Mouse (Mus musculus): ENCODE measurements around the gene H2-T22.

H2-T22 gene

DNA sequence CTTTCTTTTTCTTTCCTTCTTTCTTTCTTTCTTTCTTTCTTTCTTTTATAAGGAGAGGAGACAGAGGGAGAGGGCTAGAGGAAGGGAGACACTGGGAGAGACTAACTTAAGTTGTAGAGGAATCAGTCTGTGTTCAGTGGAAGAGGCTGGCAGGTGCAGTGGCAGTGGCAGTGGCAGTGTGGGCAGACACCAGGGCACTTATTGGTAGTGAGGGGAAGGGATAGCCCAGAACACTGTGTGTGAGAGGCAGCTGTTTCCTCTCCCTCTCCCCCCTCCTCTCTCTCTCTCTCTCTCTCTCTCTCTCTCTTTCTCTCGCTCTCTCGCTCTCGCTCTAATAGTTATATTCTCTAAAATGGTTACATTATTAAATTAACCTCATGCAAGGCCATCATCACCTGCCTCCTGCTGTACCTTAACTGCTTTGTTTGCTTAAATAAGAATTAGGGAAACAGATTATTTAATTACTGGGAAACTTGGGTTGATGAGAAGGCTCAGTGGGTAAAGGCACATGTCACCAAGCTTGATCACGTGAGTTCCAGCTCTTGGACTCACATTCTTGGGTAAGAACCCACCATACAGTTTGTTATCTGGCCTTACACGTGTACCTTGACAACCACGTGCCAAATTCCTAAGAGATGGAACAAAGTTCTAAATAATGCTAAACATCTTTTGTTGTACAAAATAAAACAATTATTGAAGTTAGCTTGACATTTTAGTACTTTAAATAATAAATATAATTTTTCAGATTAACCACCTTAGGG is 43.8 kb downstream of the H2-T22 start:
- DNase-seq (ENCODE audit: low spot score in 2 of 2): no peak

GRCm38 (mm10) chr17:35997713-35998510 is 44.6 kb downstream of the H2-T22 start:
- no peak for DNase-seq (ENCODE audit: low spot score in 2 of 2)

GRCm38 (mm10) chr17:35996949-35997348 is 45.6 kb downstream of the H2-T22 start:
- peak; percentile 90 to 98 for DNase-seq (ENCODE audit: low spot score in 2 of 2)

DNA sequence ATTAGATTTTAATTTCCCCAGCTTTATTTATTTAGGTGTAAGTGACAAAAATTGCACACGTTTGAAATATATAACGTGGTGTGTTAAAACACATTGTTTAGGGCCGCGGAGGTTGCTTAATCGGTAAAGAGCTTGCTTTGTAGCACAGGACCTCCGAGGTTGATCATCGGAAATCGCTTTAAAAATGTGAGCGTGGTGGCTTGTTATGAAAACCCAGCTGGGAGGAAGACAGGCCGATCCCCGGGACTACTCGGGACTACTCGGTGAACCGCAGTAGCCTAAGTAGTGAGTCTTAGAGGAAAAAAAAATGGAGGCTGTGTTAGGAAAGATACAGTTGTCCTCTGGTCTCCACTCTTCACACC is 47.7 kb downstream of the H2-T22 start:
- DNase-seq (ENCODE audit: low spot score in 2 of 2): no peak

DNA sequence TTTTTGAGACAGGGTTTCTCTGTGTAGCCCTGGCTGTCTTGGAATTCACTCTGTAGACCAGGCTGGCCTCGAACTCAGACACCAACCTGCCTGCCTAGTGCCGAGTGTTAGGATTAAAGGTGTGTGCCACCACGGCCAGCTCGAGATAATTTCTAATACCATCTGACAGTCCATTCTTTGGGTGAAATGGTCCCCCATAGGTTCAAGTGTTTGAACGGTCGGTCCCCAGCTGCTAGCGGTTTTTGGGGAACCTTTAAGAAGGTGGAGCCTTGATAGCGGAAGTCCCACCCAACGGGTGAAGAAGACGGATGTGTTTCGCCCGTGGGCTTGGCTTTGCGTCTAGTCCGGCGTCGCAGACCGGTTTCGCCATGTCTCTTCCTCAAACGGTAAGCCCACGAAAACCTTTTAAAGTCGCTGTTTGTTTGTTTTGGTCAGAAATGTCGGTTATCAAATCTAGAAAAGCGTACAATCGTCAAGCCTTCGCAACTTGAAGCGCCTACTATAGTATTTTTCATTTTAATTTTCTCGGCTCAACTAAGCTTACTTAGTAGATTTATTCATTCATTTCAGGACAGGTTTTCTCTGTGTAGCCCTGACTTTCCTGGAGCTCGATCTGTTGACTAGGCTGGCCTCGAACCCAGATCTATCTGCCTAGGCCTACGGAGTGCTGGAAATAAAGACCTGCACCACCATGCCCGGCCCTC is 48.2 kb downstream of the H2-T22 start:
- DNase-seq (ENCODE audit: low spot score in 2 of 2): peak; percentile 59 to 65

DNA sequence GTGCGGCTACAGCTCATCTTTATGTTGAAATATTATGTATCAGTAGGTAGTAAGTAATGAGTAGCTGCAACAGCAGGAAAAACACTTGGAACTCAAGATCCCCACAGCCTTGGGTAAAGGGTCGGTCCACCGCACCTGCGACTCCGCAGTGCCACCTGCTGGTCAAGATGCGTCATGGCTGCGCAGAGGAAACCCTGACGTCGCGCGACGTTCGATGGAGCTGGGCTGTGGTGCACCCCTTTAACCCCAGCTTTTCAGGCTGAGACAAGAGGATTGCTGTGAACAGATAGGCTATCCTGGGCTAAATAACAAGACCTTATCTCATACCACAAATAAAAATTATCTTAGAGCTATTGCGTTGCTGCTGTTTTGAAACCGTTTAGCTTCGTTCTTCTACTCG is 48.9 kb downstream of the H2-T22 start:
- DNase-seq (ENCODE audit: low spot score in 2 of 2): peak; percentile 50 to 60

- DNase-seq (ENCODE audit: low spot score in 2 of 2): no peak
Observed at GRCm38 (mm10) chr17:35991781-35992180, 50.8 kb downstream of the H2-T22 start.
